Mouse (Mus musculus): ENCODE results near the gene Pld1.

- TF ChIP-seq GATA1 (IDR thresholded peaks at IDR 0.05; ENCODE audit: low read length) = no peak
- TF ChIP-seq TAL1 (IDR thresholded peaks at IDR 0.05; ENCODE audit: low read length) = no peak
Observed at GRCm38 (mm10) chr3:28158006-28158405, 219.5 kb downstream of the Pld1 start.
